Mouse (Mus musculus) gastrocnemius, adult 2 months (tissue): Measurements from ENCODE around the gene Nsun4. TPM values are rescaled to one million over a fixed set of nuclear protein-coding genes. Genes with fewer than 3 reads are reported as not detected.

Experiments
- DNase-seq: peaks from one replicate; pipeline ENCODE4 v3.0.0; 2022
- H3K27ac ChIP-seq: fragments of 200-600 bp; 2 replicates; pipeline ENCODE4 v1.8.1; 2022; ENCODE audit warnings: mild to moderate bottlenecking
- H3K4me3 ChIP-seq: fragments of 200-600 bp; 2 replicates; pipeline ENCODE4 v1.8.1; 2022; ENCODE audit warnings: mild to moderate bottlenecking, moderate library complexity
- CTCF ChIP-seq: fragments of 200-600 bp; IDR thresholded peaks from 2 replicates; pipeline ENCODE4 v1.8.1; 2022; ENCODE audit warnings: antibody characterized with exemption, mild to moderate bottlenecking, moderate library complexity
- intact Hi-C: fragments of 180-260 bp; cut with DNase I; formaldehyde crosslinking; loops from one replicate; pipeline ENCODE4 v1.15.1; 2025
- long read RNA-seq, 2 experiments: library from polyadenylated mRNA; stranded (forward); transcript quantifications; one replicate each; pipeline ENCODE4 v2.0.0; 2021
- total RNA-seq, 2 experiments: library from RNA; stranded (reverse); gene quantifications; 2 replicates each; pipeline ENCODE4 v1.2.3; 2021

Gene Nsun4
- 10 to 100 TPM; 12.3 to 16.9 TPM for total RNA-seq
- long read RNA-seq, experiment 1, transcript Nsun4-202 (6 exons, 2,439 nt), result major isoform, 33 of 34 reads
- long read RNA-seq, experiment 1, partial matches to known transcripts, result 0 of 34 reads
- long read RNA-seq, experiment 1, other reads (novel, unspliced or antisense), result 1 of 34 reads
- long read RNA-seq, experiment 2, transcript Nsun4-202 (6 exons, 2,439 nt), result major isoform, 19 of 24 reads
- long read RNA-seq, experiment 2, partial matches to known transcripts, result 0 of 24 reads
- long read RNA-seq, experiment 2, other reads (novel, unspliced or antisense), result 5 of 24 reads

GRCm38 (mm10) chr4:116053399-116053961, at the start of gene Nsun4:
Gene Nsun4 (minus strand): TSS chr4:116053876.
- peak; percentile 4; the same call in 1 of the 2 replicates for TF ChIP-seq CTCF
- Histone ChIP-seq H3K27ac (peak within 1 kb of the TSS; percentile 93), H3K4me3 (peak within 1 kb of the TSS; percentile 80)
- intact Hi-C loops, result no loop called here
- peak; percentile 93 for DNase-seq

GRCm38 (mm10) chr4:116100959-116101358, 47.3 kb upstream of the Nsun4 start:
- no peak for DNase-seq

DNA sequence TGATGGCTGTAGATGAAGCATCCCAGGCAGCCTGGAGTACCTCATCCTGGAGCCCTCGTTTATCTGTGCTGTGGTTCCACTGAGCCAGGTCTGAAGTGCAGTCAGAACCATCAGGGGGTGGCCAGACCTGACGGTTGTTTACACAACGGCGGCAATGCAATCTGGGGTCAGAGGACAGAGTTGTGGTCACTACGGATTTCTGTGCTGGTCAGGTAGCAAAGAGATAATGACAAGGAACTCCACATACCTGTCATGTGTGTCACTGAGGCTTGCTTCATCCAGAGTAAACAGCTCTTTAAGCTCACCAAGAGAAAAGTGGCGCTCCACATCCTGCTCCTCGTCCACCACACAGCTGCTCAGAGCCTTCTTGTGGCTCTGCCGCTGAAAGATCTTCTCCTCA, 43.5 kb upstream of the Nsun4 start:
- intact Hi-C loops, result no loop called here
- no peak for DNase-seq
- Histone ChIP-seq H3K27ac (no peak overlapping the region), H3K4me3 (no peak overlapping the region)
- no peak for TF ChIP-seq CTCF

More at GRCm38 (mm10) chr4:116100959-116101358, 47.3 kb upstream of the Nsun4 start:
- intact Hi-C loops, result no loop called here
- Histone ChIP-seq H3K4me3 (no peak overlapping the region), H3K27ac (no peak overlapping the region)
- TF ChIP-seq CTCF, result no peak

GRCm38 (mm10) chr4:116096291-116096690, 42.6 kb upstream of the Nsun4 start:
- H3K4me3 ChIP-seq, result no peak overlapping the region
- intact Hi-C loops, result no loop called here
- no peak for TF ChIP-seq CTCF
- no peak for DNase-seq
- H3K27ac ChIP-seq, result no peak overlapping the region

DNA sequence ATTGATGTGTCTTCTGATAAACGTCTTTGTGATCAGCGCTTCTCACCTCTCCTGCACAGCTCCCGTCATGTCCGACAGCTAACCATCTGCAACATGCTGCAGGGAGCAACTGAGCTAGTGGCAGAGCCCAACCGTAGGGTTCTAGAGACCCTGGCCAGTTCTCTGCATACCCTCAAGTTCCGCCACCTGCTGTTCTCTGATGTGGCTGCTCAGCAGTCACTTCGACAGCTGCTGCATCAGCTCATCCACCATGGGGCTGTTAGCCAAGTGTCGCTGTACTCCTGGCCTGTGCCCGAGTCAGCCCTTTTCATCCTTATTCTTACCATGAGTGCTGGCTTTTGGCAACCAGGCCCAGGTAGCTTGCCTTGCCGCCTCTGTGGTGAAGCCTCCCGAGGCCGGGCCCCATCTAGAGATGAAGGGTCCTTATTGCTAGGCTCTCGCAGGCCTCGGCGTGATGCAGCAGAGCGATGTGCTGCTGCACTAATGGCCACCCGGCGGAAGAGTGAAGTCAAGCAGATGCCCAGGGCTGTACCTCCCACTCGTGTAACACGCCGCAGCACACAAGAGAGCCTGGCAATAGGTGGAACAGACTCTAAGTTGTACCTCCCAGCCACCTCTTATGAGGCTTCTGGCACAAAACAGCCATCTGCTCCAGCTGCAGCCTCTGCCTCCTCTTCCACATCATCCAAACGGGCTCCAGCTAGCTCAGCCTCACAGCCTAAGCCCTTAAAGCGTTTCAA, 35.0 kb upstream of the Nsun4 start:
- intact Hi-C loops, result no loop called here
- peak; percentile 51 for DNase-seq
- no peak overlapping the region for H3K4me3 ChIP-seq
- TF ChIP-seq CTCF, result no peak
- H3K27ac ChIP-seq, result no peak overlapping the region

DNA sequence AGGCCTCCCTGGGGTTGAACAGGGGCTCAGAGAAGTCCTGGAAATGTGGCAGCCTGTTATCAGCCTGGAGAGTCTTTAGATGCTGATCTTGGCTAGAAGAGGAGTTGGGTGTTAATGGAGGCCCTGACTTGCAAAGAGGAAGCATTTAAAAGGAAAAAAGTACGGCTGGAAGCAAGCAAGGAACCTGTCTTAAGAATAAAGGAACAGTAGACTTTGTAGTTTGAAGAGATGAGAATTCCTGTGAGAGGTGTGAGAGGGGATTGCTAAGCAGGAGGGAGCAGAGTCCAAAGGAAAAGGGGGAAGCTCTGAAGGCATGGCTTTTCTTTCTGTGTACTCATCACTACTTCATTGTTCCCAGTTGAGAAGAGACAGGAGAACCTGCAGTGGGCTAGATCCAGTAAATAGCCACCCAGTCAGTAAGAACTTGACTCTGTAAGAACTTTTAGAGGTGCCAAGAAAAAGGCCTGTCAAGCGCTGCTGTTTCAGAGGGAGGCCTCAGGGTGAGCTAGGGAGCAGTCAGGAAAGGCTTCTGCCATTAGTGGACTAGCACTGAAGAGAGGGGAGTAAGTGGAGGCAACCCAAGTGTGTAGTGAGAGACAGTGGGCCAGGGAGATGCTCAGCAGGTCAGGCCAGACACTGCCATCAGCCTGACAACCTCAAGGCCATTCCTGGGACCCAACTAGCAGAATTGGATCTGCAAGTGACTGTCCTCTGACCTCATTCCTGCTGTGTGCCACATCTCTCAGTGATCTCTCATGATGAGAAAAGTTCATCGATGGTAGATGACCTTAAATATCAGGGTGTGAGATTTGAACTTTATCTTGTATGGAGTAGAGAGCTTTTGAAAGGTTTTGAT, 23.8 kb upstream of the Nsun4 start:
- Histone ChIP-seq H3K4me3 (peak overlapping the region; percentile 97), H3K27ac (peak overlapping the region; percentile 98)
- intact Hi-C loops, result no loop called here
- TF ChIP-seq CTCF, result no peak
- peak; percentile 20 for DNase-seq

DNA sequence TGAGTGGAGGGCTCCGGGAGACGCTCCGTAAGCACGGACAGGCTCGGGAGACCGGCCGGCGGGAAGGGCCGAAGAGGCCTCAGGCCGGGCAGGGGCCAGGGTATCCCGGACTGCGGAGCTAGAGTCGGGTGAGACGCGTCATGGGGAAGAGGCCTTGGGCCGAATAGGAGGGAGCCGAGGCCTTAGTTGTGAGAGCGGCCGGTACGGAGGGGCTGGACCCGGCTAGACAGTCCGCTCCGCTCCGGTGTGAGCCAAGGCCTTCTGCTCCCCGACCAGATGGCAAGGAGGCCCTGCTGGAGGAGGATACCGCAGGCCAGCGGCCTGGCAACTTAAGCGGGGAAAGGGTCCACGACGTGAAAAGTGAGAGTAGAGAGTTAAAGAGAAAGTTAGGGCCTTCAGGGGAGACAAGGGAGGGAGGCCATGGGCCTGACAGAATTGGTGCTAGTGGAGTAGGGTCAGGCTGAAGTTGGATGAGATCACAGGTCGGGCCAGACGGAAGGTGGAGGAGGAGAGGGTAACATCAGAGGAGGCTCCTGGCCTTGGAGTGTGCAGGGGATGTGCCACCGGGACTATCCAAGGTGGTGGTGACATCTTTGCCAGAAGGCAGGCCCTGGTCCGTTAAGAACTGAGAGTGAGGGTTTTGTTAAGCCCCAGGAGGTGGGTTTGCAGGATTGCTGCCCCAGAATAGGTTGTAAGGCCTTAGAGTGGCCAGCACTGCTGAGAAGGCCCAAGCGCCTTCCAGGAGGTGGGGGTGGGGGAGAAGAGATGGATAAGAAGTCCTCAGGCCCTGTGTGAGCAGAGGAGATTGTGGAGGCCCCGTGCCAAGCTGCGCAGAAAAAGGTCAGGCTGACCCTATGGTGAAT, 22.9 kb upstream of the Nsun4 start:
- TF ChIP-seq CTCF, result no peak
- peak overlapping the region; percentile 98 for H3K27ac ChIP-seq
- peak overlapping the region; percentile 97 for H3K4me3 ChIP-seq
- intact Hi-C loops, result no loop called here
- DNase-seq, result peak; percentile 59

GRCm38 (mm10) chr4:116075631-116076368, 22.1 kb upstream of the Nsun4 start:
- DNase-seq, result peak; percentile 88
- H3K4me3 ChIP-seq, result peak overlapping the region; percentile 97
- peak; percentile 63 for TF ChIP-seq CTCF
- peak overlapping the region; percentile 98 for H3K27ac ChIP-seq
- intact Hi-C loops, result no loop called here

- DNase-seq, result peak; percentile 97
- TF ChIP-seq CTCF, result no peak
- intact Hi-C loops, result no loop called here
- Histone ChIP-seq H3K27ac (peak within 1 kb of the TSS; percentile 98), H3K4me3 (peak within 1 kb of the TSS; percentile 97)
These were observed 21.4 kb upstream of the Nsun4 start, which contains the start of the genes Uqcrh and Lrrc41 for GRCm38 (mm10) chr4:116074861-116075620. Gene Uqcrh (minus strand): TSS chr4:116075071. Gene Lrrc41 (plus strand): TSS chr4:116075269.

DNA sequence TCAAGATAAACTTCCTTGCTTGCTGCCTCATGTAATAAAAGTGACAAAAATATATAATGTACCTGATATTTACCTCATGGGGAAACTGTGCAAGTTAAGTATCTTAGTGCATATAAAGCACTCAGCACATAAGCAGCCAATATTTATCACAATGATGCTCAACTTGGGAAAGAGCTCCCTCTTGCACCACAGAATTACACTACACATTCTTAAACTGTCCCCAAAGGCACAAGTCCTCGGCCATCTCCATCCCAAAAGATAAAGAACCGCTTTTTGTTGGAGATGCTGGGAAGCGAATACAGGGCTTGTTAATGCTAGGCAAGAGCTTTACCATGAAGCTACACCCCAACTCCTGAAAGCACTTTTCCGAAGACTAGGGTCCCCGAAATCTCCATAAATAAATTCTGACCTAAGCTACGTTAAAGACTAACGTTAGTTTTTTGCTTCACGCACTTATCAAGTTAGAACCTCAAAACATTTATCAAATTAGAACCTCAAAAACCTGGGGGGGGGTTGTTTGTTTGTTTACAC, 20.5 kb upstream of the Nsun4 start:
- H3K27ac ChIP-seq, result peak overlapping the region; percentile 98
- DNase-seq, result no peak
- intact Hi-C loops, result no loop called here
- H3K4me3 ChIP-seq, result peak overlapping the region; percentile 97
- TF ChIP-seq CTCF, result peak; percentile 29
